Mouse (Mus musculus): Measurements from ENCODE around the gene Hint3. TPM values are rescaled to one million over a fixed set of nuclear protein-coding genes. Genes with fewer than 3 reads are reported as not detected.
"Not testable (repeated sequence)": the region's sequence is repeated elsewhere in the genome, so short reads cannot be mapped to it uniquely, and the experiment has no call there.

Hint3 gene
- polyA plus RNA-seq (2015; fragmentation: Nextera tagmentation; extraction: Ambion mirVana) = 31.2 TPM in 2 replicates

GRCm38 (mm10) chr10:30629513-30629912, at the start of gene Hint3:
Gene Hint3 (minus strand): TSS chr10:30629632.
- WGBS = 71% methylated on average over 3 of the region's 3 CpGs

GRCm38 (mm10) chr10:30678051-30678450, 48.6 kb upstream of the Hint3 start:
- H3K9ac ChIP-seq = no peak overlapping the region
- no peaks in the 10 kb centered on the region for H3K27me3 ChIP-seq (replicated peaks)
- H3K4me1 ChIP-seq = no peaks in the 10 kb centered on the region
- no peak for ATAC-seq (ENCODE audit: insufficient read depth, low FRiP score, low read depth)
- H3K4me2 ChIP-seq = no peak overlapping the region
- 57% methylated on average over 2 of the region's 2 CpGs for WGBS
- no peaks in the 10 kb centered on the region for H3K9me3 ChIP-seq
- no peak overlapping the region for H3K4me3 ChIP-seq (replicated peaks)
- no peak overlapping the region for H3K27ac ChIP-seq
- no peaks in the 10 kb centered on the region for H3K36me3 ChIP-seq

More at GRCm38 (mm10) chr10:30629513-30629912, at the start of gene Hint3:
- Histone ChIP-seq H3K9me3 (no peaks in the 10 kb centered on the region), H3K4me1 (no peaks in the 10 kb centered on the region), H3K4me3 (replicated peaks) (no peak within 1 kb of the TSS), H3K27me3 (replicated peaks) (no peaks in the 10 kb centered on the region), H3K4me2 (no peak within 1 kb of the TSS), H3K9ac (no peak within 1 kb of the TSS), H3K27ac (no peak within 1 kb of the TSS), H3K36me3 (no peaks in the 10 kb centered on the region)
- ATAC-seq (ENCODE audit: insufficient read depth, low FRiP score, low read depth) = no peak

- Histone ChIP-seq H3K4me2 (no peak overlapping the region), H3K4me1 (no peaks in the 10 kb centered on the region), H3K4me3 (replicated peaks) (no peak overlapping the region), H3K27ac (no peak overlapping the region), H3K9me3 (no peaks in the 10 kb centered on the region), H3K9ac (no peak overlapping the region), H3K36me3 (no peaks in the 10 kb centered on the region), H3K27me3 (replicated peaks) (no peaks in the 10 kb centered on the region)
- ATAC-seq (ENCODE audit: insufficient read depth, low FRiP score, low read depth) = no peak
- 78% methylated on average over 3 of the region's 3 CpGs for WGBS
Measured at GRCm38 (mm10) chr10:30674825-30675224, 45.4 kb upstream of the Hint3 start.

GRCm38 (mm10) chr10:30666580-30666979, 37.1 kb upstream of the Hint3 start:
- ATAC-seq (ENCODE audit: insufficient read depth, low FRiP score, low read depth) = no peak
- H3K4me3 ChIP-seq (replicated peaks) = no peak overlapping the region
- WGBS = 86% methylated on average over 2 of the region's 2 CpGs

GRCm38 (mm10) chr10:30660564-30661328, 31.3 kb upstream of the Hint3 start:
- no peaks in the 10 kb centered on the region for H3K36me3 ChIP-seq
- H3K9me3 ChIP-seq = no peaks in the 10 kb centered on the region
- H3K27ac ChIP-seq = no peak overlapping the region
- no peak overlapping the region for H3K4me3 ChIP-seq (replicated peaks)
- H3K4me2 ChIP-seq = no peak overlapping the region
- 81% methylated on average over 6 of the region's 6 CpGs for WGBS
- H3K9ac ChIP-seq = no peak overlapping the region
- ATAC-seq (ENCODE audit: insufficient read depth, low FRiP score, low read depth) = no peak
- H3K27me3 ChIP-seq (replicated peaks) = no peaks in the 10 kb centered on the region
- no peaks in the 10 kb centered on the region for H3K4me1 ChIP-seq

More at GRCm38 (mm10) chr10:30666580-30666979, 37.1 kb upstream of the Hint3 start:
- H3K27ac ChIP-seq = no peak overlapping the region
- no peaks in the 10 kb centered on the region for H3K27me3 ChIP-seq (replicated peaks)
- no peaks in the 10 kb centered on the region for H3K9me3 ChIP-seq
- no peaks in the 10 kb centered on the region for H3K4me1 ChIP-seq
- H3K36me3 ChIP-seq = no peaks in the 10 kb centered on the region
- H3K4me2 ChIP-seq = no peak overlapping the region
- no peak overlapping the region for H3K9ac ChIP-seq

- WGBS = 21% methylated on average over 5 of the region's 5 CpGs
- H3K27ac ChIP-seq = peak overlapping the region; percentile 48; the same call in 1 of the 2 replicates
Measured at GRCm38 (mm10) chr10:30655655-30656054, 26.2 kb upstream of the Hint3 start.

GRCm38 (mm10) chr10:30647681-30648080, 18.2 kb upstream of the Hint3 start:
- 25% methylated on average over 2 of the region's 2 CpGs for WGBS
- Histone ChIP-seq H3K27me3 (replicated peaks) (no peaks in the 10 kb centered on the region), H3K4me1 (no peaks in the 10 kb centered on the region), H3K9me3 (no peaks in the 10 kb centered on the region), H3K27ac (no peak overlapping the region), H3K36me3 (no peaks in the 10 kb centered on the region; the same call in 1 of the 2 replicates), H3K9ac (no peak overlapping the region), H3K4me3 (replicated peaks) (no peak overlapping the region), H3K4me2 (no peak overlapping the region)
- no peak for ATAC-seq (ENCODE audit: insufficient read depth, low FRiP score, low read depth)

More at GRCm38 (mm10) chr10:30655655-30656054, 26.2 kb upstream of the Hint3 start:
- peak overlapping the region; percentile 23; the same call in 1 of the 2 replicates for H3K4me3 ChIP-seq (replicated peaks)
- no peaks in the 10 kb centered on the region; the same call in 1 of the 2 replicates for H3K36me3 ChIP-seq
- peak overlapping the region; percentile 46 for H3K4me2 ChIP-seq
- no peak overlapping the region for H3K9ac ChIP-seq
- no peaks in the 10 kb centered on the region for H3K9me3 ChIP-seq
- ATAC-seq (ENCODE audit: insufficient read depth, low FRiP score, low read depth) = peak; percentile 47; the same call in 1 of the 2 replicates
- no peaks in the 10 kb centered on the region for H3K27me3 ChIP-seq (replicated peaks)
- H3K4me1 ChIP-seq = 0 out of 2 replicates have a peak, but pooled peaks cover 3% of the 10 kb centered on the region

- Histone ChIP-seq H3K9ac (no peak overlapping the region), H3K4me2 (no peak overlapping the region), H3K9me3 (no peaks in the 10 kb centered on the region), H3K27ac (no peak overlapping the region), H3K4me1 (no peaks in the 10 kb centered on the region), H3K4me3 (replicated peaks) (no peak overlapping the region), H3K27me3 (replicated peaks) (no peaks in the 10 kb centered on the region), H3K36me3 (no peaks in the 10 kb centered on the region)
- ATAC-seq (ENCODE audit: insufficient read depth, low FRiP score, low read depth) = no peak
- 74% methylated on average over 3 of the region's 3 CpGs for WGBS
Measured at GRCm38 (mm10) chr10:30638216-30638615, 8.8 kb upstream of the Hint3 start.

GRCm38 (mm10) chr10:30636474-30637154, 7.2 kb upstream of the Hint3 start:
- not testable (repeated sequence) for H3K4me1 ChIP-seq; ATAC-seq (ENCODE audit: insufficient read depth, low FRiP score, low read depth); H3K4me3 ChIP-seq (replicated peaks); H3K27me3 ChIP-seq (replicated peaks); H3K4me2 ChIP-seq; H3K9me3 ChIP-seq; H3K36me3 ChIP-seq; H3K9ac ChIP-seq; H3K27ac ChIP-seq
- WGBS = 73% methylated on average over 1 of the region's 1 CpGs

- no peaks in the 10 kb centered on the region for H3K4me1 ChIP-seq
- no peak overlapping the region for H3K27ac ChIP-seq
- no peak overlapping the region for H3K4me3 ChIP-seq (replicated peaks)
- no peaks in the 10 kb centered on the region for H3K36me3 ChIP-seq
- 89% methylated on average over 1 of the region's 1 CpGs for WGBS
- no peak overlapping the region for H3K9ac ChIP-seq
- peak; percentile 66; the same call in 1 of the 2 replicates for ATAC-seq (ENCODE audit: insufficient read depth, low FRiP score, low read depth)
- no peaks in the 10 kb centered on the region for H3K27me3 ChIP-seq (replicated peaks)
- no peak overlapping the region for H3K4me2 ChIP-seq
- no peaks in the 10 kb centered on the region for H3K9me3 ChIP-seq
Measured at GRCm38 (mm10) chr10:30632718-30633117, 3.3 kb upstream of the Hint3 start.

GRCm38 (mm10) chr10:30629977-30630376, 545 bp upstream of the Hint3 start:
- H3K27me3 ChIP-seq (replicated peaks) = no peaks in the 10 kb centered on the region
- no peaks in the 10 kb centered on the region for H3K36me3 ChIP-seq
- no peaks in the 10 kb centered on the region for H3K9me3 ChIP-seq
- no peak for ATAC-seq (ENCODE audit: insufficient read depth, low FRiP score, low read depth)
- no peaks in the 10 kb centered on the region for H3K4me1 ChIP-seq
- H3K27ac ChIP-seq = no peak overlapping the region
- H3K4me3 ChIP-seq (replicated peaks) = no peak overlapping the region
- no peak overlapping the region for H3K9ac ChIP-seq
- H3K4me2 ChIP-seq = no peak overlapping the region

- not testable (repeated sequence) for H3K4me1 ChIP-seq; H3K4me2 ChIP-seq; H3K36me3 ChIP-seq; H3K9me3 ChIP-seq; H3K27me3 ChIP-seq (replicated peaks); H3K27ac ChIP-seq; H3K4me3 ChIP-seq (replicated peaks); H3K9ac ChIP-seq; ATAC-seq (ENCODE audit: insufficient read depth, low FRiP score, low read depth)
- WGBS = 90% methylated on average over 11 of the region's 11 CpGs
Measured at GRCm38 (mm10) chr10:30628444-30628843, 988 bp downstream of the Hint3 start.

Measured in stomach, embryonic 15.5 days (tissue).